Mouse (Mus musculus) T-helper 1 cell (primary cell): ENCODE measurements around the gene Ddx31.

Experiments
- in situ Hi-C: fragments of 300-600 bp; cut with MboI, MseI; formaldehyde crosslinking; loops from one replicate; pipeline ENCODE4 v1.15.1; 2025; ENCODE audit warnings: high pct_unique_total_duplicates

Ddx31 gene

DNA sequence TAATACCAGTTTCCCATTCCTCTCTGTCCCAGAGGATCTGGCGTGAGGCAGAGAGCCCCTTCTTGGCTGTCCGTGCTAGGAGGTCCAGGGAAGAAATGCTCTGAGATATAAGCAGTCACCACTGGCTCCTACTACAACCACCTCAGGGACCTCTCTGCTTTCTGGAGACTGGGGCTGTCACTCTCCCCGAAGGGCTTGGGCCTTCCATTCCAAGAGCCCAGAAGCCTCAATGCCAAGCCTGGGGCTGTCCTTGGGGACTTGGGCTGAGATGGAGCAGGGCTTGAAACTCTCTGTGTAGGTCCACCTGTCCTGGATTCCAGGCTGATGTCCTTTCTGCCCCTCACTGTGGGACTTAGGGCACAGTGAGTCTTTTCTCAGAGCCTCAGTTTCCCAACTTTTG is 70.7 kb downstream of the Ddx31 start:
- in situ Hi-C loops = no loop called here

DNA sequence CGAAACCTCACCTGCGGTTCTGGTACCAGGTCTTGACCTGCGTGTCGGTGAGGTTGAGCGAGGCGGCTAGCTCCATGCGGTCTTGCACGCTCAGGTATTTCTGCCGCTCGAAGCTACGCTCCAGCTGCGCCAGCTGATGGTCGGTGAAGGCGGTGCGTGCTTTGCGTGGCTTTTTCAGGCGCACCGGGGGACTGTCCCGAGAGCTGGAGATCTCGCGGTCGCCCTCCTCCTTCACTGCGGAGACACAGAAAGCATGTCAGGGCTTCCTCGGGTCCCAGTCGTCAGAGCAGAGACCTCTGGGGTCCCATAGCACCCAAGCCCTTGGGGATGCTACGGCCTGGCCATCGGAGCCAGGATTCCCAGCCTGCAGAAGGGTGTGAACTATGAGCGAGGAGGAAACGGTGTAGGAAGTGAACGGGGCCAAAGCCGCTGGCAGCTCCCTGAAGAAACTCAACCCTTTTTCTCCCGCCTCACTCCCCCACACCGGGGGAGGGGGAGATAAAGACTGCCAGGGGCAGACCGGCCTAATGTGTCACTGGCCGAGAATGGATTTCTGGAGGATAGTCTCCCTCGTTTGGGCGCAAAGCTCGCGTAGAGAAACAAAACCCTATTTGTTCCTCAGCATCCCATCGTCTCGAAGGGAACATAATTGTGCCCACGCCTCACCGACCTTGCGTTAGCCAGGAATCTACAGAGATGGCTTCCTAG is 71.3 kb downstream of the Ddx31 start:
- in situ Hi-C loops = no loop called here

DNA sequence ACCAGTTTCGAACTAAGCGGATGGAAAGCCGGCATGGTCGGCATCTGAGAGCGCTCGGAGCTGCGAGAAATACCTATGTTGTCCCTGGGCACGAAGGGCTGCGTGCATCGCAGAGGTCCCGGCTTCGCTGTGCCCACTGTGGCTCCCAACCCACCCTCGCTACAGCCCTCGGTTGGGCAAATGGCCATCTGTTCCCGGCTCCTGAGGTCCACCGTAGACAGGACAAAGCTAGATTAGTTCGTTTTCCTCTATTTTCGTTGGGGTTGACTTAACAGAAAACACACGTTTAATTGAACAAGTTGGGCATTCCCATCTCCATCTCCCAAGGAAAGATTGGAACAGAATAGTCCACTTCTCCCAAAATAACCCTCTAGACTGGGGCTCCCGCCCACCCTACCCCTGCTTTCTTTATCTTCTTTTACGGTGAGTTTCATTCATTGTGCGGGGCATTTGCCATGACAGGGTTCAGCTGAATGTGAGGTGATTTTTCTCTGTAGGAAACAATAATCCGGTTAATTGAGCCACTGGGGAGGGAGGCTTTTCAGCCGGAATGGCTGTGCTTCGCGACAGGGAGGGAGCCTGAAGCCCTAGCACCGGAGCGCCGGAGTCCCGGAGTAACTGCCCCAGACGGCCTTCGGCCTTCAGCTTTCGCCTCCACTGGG is 72.0 kb downstream of the Ddx31 start:
- in situ Hi-C loops = no loop called here

DNA sequence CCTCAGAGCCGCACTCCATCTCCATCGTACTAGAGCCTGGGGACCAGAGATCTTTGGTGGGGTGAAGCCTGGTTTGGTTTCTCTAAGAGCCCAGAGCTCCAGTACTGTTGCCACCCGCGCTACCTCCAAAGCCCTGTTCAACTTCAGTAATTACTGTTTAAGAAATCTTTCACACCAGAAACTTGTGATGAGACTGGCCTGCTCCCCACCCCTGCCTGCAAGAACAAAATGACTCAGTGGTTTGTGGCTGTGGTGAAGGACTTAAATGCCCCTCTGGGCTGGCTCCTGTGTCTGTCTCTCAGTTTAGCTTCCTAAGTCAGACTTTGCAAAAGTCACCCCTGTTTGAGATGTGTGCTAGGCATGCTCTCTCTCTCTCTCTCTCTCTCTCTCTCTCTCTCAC is 72.8 kb downstream of the Ddx31 start:
- in situ Hi-C loops = no loop called here

DNA sequence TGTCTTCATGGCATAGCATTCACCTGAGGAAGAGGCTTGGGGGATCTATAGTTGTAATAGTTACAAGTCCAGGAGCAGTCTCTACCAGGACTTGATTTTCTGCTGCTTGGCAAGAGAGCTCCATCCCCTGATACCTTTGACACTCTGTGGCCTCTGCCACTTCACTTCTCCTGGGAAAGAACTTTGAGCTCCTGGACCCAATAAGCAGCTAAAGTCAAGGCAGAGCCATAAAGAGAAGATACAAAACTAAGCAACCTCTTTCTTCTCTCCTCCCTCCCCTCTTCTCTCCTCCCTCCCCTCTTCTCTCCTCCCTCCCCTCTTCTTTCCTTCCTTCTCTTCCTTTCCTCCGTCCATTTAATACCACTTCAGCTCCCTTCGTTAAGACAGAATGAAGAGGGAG is 73.9 kb downstream of the Ddx31 start:
- in situ Hi-C loops = no loop called here

DNA sequence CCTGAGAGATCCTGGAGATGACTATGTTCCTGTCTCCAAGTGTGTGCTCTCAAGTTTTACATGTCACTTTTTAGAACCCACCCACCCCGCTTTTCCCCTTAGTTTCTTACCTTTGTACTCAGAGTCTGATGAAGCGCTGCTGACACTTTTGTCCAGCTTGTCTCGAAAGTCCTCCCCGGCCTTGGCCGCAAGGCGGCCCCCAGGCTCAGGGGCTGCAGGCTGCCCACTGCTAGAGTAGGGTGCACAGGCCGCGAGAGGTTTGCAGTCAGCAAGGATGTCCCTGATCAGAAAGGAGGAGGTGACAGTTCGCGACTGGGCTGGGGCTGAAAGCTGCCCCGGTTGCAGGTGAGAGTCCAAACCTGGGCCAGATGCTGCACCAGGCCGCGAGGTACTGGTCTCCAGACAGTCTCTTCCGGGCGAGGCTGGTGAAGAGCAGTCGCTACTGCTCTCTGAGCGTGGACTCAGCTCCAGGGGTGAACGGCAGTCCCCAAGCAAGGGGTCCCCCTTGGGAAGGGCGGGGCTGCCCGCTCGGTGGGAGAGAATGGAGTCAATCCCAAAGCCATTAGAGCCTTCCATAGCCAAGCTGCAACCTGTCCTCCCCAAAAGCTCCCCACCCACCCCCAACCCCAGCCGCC is 75.0 kb downstream of the Ddx31 start:
- in situ Hi-C loops = no loop called here

DNA sequence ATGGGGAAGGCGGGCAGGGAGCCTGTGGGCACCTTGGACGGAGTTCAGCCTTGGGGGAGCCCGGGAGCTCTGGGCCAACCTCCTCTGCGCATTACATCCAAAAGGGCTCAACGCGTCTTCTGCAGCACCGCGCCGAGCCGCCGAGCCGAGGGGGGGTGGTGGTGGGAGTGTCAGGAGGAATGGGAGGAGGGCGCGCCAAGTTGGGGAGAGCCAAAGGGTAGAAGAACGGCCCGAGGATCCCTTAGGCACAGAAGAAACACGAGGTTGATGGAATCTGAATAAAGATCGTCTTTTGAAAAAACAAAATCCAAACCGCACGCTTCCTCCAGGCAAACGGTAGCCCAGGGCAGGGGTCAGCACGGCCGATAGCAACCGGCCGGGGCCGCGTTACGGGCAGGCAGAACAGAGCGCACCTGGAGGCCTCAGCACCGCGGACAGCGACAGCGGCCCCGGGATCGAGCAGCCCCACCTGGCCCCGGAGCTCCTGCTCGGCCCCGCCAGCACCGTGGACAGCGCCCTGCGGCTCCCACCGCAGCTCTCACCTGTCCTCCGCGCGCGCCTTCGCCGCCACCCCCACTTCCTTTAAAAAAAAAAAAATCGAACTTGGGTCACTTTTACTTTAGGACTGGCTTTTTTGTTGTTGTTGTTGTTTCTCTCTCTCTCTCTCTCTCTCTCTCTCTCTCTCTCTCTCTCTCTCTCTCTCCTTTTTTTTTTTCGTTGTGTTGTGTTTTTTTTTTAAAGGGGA is 75.7 kb downstream of the Ddx31 start:
- in situ Hi-C loops = no loop called here

DNA sequence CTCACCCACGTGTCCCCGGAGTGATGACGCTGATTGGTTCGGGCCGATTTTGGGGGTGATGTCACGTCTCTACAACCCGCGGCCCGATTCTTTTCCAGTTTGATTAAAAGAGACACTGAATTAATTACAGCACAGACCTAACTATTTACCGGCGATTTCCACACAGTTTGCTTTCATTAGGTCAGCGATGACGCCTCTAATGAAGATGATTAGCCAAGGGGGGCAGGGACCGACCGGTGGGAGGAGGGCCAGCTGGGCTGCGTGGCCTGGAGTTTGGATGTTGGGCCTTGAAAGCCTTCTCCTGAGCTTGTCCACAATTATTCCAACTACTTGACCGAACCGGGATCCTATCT is 76.3 kb downstream of the Ddx31 start, which contains the start of gene Barhl1:
Gene Barhl1, minus strand, starts transcription at position 156 of the 353 bp plus-strand sequence.
- in situ Hi-C loops = no loop called here

DNA sequence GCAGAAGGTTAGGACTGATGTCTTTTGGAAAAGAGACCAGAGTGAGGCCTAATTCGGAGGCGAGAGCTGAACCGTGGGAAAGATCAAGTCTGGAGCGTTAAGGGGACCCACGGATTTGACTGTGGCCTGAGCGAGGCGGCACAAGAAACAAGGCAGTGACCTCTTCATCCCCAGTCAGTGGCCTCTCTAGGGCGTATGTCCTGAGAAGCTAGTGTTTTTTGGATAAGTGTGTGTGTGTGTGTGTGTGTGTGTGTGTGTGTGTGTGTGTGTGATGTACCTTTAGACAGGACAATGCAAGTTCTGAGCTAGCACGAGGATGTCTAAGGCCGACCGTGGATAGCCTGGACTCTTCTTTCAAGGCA is 76.9 kb downstream of the Ddx31 start:
- in situ Hi-C loops = no loop called here

DNA sequence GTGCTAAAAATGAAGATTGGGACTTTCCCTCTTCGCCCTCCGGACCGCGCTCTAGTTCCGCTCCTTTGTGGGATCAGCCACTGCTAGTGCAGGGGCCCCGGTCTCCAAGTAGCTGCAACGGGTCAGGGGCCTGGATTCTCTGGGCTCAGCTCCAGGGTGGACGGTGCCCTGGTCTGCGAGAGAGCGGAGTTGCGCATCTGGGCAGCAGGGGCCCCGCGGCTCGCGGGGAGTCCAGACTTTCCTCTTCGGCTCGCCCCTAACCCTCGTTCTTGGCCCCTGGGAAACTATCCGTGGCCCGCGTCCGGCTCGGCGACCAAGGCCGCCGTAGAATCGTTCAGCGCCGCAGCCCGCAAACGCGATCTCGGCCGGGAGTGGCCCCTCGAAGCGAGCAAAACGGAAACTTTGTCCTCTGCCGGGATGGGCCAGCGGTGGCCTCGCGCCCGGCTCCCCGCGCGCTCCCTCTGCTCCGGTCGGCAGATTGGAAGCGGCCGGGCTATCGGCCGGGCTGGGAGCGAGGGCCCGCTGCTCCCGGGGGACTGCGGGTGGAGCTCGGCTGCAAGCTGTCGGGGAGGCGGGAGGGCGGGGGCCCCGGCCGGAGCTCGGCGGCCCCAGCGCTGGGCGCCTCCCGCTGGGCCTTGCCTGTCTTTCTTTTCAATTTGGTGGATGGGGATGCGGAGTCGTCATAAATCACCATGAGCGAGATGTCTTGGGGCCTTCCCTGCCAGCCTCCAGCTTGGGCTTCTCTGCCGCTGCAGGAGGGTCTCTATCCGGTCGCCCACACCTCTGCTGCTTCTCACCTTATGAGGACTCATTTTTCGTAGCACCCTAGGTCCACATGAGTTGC is 77.5 kb downstream of the Ddx31 start:
- in situ Hi-C loops = no loop called here

DNA sequence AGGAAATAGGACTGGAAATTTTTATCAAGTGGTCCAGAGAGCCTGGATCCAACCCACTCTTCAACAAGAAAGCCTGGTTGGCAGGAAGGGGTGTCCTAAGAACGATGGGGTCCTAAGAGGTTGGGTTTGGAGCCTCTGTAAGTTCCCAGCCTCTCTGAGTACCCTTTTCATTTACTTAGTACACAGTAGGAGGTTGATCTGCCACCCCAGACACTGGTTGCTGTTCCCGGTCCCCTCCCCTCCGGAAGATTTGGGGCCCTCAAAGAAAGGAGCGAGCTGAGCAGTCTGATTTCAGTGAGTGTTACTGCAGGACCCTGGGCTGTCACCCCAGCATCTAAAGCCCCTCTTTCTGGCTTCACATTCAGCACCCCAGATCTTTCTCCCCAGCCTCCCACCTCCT is 78.8 kb downstream of the Ddx31 start:
- in situ Hi-C loops = no loop called here

DNA sequence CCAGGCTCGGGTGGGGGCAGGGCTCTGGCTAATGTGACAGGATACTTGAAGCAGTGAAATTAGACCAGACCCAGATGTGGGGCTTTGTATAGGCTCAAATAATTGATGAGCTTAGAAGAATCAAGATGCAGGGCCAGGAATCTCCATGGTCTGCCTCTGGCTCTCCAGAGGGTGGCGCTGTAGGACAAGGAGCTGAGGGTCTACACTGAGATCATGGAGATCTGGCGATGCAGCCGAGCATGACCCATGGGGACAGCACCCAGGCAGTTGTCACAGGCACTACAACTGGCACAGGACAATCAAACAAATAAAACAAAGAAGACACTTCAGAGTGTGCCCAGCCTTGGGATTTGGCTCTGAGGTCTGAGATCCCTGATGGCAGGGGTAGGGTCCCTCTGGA is 83.7 kb downstream of the Ddx31 start:
- in situ Hi-C loops = loop anchor here (5.0 kb wide), 1 partner anchor 118 kb away; no protein-coding TSS in a partner anchor

DNA sequence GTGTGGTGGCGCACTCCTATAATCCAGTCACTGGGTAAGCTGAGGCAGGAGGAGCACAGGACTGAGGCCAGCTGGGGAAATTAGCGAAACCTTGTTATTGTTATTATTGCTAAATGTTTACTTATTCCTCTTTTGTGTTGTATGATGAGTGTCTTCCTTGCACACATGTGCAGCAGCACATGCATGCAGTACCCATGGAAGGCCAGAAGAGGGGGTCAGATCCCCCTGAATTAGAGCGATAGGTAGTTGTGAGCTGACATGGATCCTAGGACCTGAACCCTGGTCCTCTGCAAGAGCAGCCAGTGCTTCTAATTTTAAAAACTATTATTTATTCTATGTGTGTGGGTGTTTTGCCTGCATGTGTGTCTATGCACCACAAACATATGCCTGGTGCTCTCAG is 90.4 kb downstream of the Ddx31 start:
- in situ Hi-C loops = no loop called here

DNA sequence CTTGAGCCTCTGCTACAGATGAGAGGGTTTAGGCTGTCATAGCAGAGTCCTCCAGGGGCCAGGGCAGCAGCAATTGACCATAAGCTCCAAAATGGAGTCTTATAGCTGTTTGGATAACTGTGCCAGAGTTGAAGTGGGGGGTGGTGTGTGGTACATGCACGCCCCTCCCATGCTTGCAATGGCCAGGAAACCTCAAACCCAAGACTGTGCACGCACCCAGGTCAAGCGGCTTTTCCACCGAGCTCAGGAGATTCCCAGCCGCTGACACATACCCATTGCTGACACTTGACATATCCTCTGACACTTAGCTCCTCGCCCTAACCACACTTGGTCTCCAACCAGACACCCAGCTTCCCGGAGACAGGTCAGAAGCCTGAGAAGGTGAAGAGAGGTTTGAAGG is 98.8 kb downstream of the Ddx31 start:
- in situ Hi-C loops = no loop called here

DNA sequence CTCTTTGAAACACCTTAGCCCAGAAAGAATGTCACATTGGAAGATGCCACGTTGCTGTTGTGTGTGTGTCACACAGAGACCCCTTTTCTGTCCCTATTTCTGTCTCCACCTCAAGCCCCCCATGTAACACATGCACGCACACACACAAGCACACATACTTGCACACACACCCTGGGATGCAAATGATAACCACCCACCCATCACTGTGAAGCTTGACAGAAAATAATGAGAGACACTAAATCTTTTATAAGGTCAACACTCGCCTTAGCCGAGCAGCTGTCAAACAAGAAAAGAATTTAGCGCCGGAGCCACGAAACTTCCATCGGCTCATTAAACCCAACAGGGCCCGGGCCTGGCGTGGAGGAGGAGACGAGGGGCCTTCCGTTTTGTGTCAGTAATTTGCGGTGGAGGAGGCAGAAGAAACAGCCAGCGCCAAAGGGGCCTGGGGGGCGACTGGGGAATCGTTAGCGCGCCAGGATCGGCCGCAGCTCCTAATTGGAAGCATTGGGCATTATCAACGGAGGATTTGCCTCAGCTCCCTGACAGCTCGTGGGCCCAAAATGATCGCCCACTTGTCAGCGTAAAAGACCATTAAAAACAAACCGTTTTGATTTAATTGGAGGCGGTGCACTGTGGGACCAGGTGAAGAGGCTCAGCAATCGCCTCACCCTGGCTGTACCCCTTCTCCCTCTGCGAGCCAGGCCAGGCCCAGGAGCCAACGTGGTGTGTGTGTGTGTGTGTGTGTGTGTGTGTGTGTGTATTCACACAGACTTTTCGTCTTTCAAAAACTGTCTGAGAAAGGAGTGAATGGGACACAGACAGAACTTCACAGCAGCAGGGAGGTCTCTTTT is 103.7 kb downstream of the Ddx31 start:
- in situ Hi-C loops = no loop called here

DNA sequence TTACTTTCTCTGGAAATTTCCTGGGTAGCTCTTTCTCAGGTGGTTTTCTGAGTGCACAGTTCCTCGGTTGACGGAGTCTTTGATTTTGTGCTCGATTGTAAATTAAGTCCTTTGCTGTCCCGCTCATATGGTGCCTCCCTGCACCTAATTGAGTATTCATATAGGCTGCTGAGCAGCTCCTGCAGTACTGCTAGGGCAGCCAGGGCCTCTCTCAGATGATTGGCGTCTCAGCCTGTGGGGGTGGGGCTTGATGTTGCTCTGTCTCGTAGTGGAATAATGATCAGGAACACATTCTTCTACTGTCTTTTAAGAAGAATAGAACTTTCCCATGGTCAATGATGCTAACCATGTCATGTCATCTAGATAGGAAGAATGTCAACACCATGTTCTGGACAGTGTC is 105.2 kb downstream of the Ddx31 start:
- in situ Hi-C loops = no loop called here

DNA sequence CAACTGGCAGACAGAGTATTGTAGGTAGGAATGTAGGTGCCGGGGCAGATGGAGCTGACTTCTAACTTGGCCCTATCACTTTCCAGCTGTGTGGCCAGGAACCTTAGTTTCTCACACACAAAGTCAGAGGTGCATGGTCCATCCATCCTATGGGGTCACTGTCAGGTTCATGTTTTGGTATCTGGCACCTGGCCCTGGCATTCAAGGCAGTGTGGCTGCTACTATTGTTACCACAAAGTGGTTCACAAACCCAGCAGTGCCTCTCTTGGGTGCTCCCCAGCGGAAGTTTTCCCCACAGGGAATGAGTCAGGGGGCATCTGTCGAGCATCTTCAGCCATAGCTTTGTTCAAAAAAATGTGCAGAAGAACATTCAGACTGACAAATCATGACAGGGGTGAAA is 106.1 kb downstream of the Ddx31 start:
- in situ Hi-C loops = no loop called here

DNA sequence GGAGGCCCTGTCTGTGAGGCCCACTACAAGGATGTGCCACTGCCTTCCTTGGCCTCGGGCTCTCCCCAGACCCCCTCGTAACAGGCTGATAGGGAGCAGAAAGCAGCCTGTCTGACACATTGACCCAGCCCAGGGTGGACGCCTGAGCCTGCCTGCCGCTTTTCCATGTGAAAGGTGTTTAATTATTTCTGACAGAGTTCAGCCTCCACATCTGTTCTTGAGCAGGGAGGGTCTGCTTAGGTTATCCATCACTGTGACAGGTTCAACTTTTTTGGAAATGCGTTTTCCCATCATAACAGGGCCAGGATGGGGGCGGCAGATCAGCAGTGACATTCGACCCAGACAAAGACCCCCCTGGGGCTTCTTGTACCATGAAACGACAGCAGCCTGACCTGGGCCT is 112.8 kb downstream of the Ddx31 start:
- in situ Hi-C loops = no loop called here

DNA sequence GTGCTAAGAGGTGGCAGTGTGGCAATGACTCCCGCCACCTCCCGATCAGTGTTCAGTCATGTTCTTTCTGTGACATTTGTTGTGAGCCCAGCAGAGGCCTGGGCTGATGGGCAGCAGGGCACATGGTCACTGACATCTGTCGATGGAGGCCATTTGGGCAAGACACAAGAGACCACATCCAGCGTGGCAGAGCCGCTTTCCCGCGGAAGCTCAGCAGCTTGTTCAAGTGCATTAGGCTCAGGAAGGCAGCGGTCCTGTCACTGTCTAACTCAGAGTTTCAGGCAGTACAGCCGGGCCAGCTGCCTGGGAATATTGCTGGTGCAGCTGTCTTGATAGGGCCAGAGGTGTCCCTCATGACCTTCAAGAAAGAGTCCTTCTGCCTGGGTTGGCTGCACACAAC is 114.4 kb downstream of the Ddx31 start:
- in situ Hi-C loops = no loop called here
